Mouse (Mus musculus) G1E (cell line): ENCODE results near the gene Col6a2. TPM values are rescaled to one million over a fixed set of nuclear protein-coding genes. Genes with fewer than 3 reads are reported as not detected.

Experiments used
- ATAC-seq: 2 replicates; pipeline ENCODE4 v1.8.0; 2016; ENCODE audit warnings: mild to moderate bottlenecking; ENCODE audit not compliant: insufficient number of reproducible peaks, poor library complexity, low FRiP score, severe bottlenecking; ENCODE audit errors: extremely low read depth
- DNase-seq: peaks from one replicate; pipeline ENCODE4 v3.0.0; 2012; ENCODE audit warnings: low spot score
- H3K27me3 ChIP-seq: 2 replicates; pipeline ENCODE4 v1.6.1; 2012; ENCODE audit warnings: mild to moderate bottlenecking, low read length, inconsistent platforms; ENCODE audit not compliant: insufficient read depth
- H3K36me3 ChIP-seq: replicated peaks from 2 replicates; pipeline ENCODE3; 2012; ENCODE audit warnings: mild to moderate bottlenecking, inconsistent platforms
- H3K4me1 ChIP-seq: 2 replicates; pipeline ENCODE4 v1.6.1; 2012; ENCODE audit warnings: low read depth, low read length, inconsistent platforms, mixed read lengths; ENCODE audit not compliant: insufficient read depth
- H3K4me3 ChIP-seq: 2 replicates; pipeline ENCODE4 v1.5.1; 2012; ENCODE audit warnings: low read depth, mild to moderate bottlenecking, inconsistent platforms, low read length, moderate library complexity, mixed read lengths
- H3K9me3 ChIP-seq: replicated peaks from 2 replicates; pipeline ENCODE4 v1.6.1; 2012; ENCODE audit warnings: inconsistent platforms
- CTCF ChIP-seq: IDR thresholded peaks from 2 replicates; pipeline ENCODE4 v1.5.1; 2012; ENCODE audit warnings: low read depth, low read length, inconsistent platforms, mixed read lengths
- GATA1 ChIP-seq: IDR thresholded peaks from 2 replicates; pipeline ENCODE4 v1.6.1; 2012; ENCODE audit warnings: borderline replicate concordance, low read length, inconsistent platforms, mixed read lengths
- GATA2 ChIP-seq: IDR thresholded peaks from 2 replicates; pipeline ENCODE4 v1.6.1; 2012; ENCODE audit warnings: low read depth, low read length, inconsistent platforms, borderline replicate concordance
- POLR2AphosphoS5 ChIP-seq: IDR thresholded peaks from 2 replicates; pipeline ENCODE4 v1.6.1; 2012; ENCODE audit warnings: low read depth, low read length, inconsistent platforms; ENCODE audit not compliant: insufficient replicate concordance
- TAL1 ChIP-seq: conservative IDR thresholded peaks from 2 replicates; pipeline ENCODE4 v1.6.1; 2012; ENCODE audit warnings: low read depth, low read length, inconsistent platforms, mixed read lengths
- polyA plus RNA-seq: library from polyadenylated mRNA; stranded (reverse); fragments of >175 nt; gene quantifications from 2 replicates; pipeline ENCODE4 v1.2.3, GENCODE M21; 2012
- total RNA-seq, 2 experiments: library from RNA; stranded (forward) in 1 of 2; stranded (reverse) in 1 of 2; fragments of 200-1000 nt in 1 of 2; fragments of >200 nt in 1 of 2; fragmentation: Nextera tagmentation in 1 of 2; gene quantifications; 2 replicates each; pipeline ENCODE4 v1.2.3; 2014 to 2017

The Col6a2 gene
- total and polyA plus RNA-seq, 3 experiments, result 0.11 TPM; not detected in 2

DNA sequence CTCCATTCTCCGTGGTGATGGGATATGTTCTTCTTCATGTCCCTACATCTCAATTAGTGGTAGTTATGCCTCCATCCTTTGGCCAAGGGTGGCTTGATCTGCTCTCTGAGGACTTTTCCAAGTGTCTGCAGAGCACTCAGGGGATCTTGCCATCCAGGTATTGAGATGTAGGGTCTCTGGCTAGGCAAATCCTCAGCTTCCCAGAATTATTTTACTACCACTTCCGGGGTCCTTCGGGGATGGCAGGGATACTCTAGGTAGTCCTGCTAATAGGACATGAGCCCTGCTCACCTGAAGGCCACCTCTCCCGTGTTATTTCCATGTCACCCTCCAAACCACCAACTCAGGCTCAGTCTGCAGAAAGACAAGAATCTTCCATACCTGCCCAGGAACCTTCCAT, 13.2 kb upstream of the Col6a2 start:
- Histone ChIP-seq H3K27me3 (peaks cover 4% of the 10 kb centered on the region; the same call in 1 of the 2 replicates), H3K4me1 (no peaks in the 10 kb centered on the region), H3K4me3 (no peak overlapping the region), H3K9me3 (no peaks in the 10 kb centered on the region), H3K36me3 (no peaks in the 10 kb centered on the region)
- no peak for DNase-seq
- no peak for ATAC-seq
- TF ChIP-seq GATA2, result no peak
- no peak for TF ChIP-seq GATA1
- no peak for TF ChIP-seq CTCF
- no peak for TF ChIP-seq TAL1
- TF ChIP-seq POLR2AphosphoS5, result no peak

DNA sequence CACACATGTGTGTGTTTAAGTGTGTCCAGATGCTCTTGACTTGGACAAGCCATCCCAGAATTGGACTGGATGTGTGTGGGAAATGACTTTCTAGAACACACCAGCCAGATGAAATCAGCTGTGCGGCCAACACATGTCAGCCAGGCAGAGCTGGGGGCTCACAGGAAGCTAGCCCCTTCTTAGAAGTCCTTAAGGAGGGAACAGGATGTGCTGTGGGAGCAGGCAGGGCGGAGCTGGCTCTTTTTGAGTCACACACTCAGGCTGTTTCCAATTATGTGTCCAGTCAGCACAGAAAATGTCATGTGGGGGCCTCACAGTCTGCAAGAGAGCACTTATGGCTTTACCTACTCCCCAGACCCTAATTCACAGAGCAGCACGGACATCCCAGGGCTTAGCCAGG, 12.6 kb upstream of the Col6a2 start:
- ATAC-seq, result no peak
- TF ChIP-seq TAL1 (no peak), POLR2AphosphoS5 (no peak), CTCF (no peak), GATA2 (no peak), GATA1 (no peak)
- peaks cover 4% of the 10 kb centered on the region; the same call in 1 of the 2 replicates for H3K27me3 ChIP-seq
- H3K9me3 ChIP-seq, result no peaks in the 10 kb centered on the region
- no peak for DNase-seq
- no peaks in the 10 kb centered on the region for H3K36me3 ChIP-seq
- no peaks in the 10 kb centered on the region for H3K4me1 ChIP-seq
- no peak overlapping the region for H3K4me3 ChIP-seq

DNA sequence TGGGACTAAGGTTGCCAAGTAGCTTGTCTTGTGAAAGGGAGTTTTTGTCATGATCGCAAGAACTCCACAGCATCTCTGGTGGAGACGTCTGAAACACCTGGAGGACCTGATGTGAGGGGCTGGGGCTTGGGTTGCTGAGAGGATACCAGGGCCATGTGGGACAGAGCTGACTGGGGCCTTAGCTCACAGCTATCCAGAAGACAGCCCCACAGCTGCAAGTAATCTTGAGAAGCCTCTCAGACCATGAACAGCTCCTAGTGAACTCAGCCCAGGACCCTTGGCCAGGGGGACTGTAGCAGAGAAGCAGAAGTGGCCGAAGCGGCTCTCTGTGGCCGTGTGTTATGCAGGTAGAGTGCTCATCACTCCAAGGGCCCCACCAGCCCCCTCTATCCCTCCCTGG, 11.2 kb upstream of the Col6a2 start:
- no peak for ATAC-seq
- Histone ChIP-seq H3K4me3 (no peak overlapping the region), H3K27me3 (peaks cover 4% of the 10 kb centered on the region; the same call in 1 of the 2 replicates), H3K36me3 (no peaks in the 10 kb centered on the region), H3K4me1 (no peaks in the 10 kb centered on the region), H3K9me3 (no peaks in the 10 kb centered on the region)
- TF ChIP-seq GATA1, result no peak
- DNase-seq, result no peak

DNA sequence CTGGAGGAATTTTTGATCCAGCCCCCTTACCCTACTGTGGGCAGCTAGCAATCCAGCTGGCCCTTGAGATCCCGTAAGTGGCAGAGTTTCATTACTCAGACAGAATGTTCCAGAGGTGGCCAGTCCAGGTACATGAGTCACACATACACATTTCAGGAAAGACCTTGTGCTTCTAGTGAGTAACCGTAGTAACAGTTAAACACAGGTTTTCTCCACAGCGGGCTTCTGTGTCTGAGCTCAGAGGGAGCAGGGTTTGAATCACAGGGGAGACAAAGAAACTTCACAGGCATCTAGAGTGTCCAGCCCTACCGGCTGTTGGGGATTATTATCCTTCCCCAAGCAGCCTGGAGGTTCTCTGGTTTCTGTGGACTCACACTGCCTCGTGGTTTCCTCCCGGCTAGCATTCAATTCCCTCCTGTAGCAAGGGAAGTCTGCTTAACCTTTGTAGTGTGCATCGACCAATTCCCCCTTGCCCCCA, 10.7 kb upstream of the Col6a2 start:
- no peaks in the 10 kb centered on the region for H3K9me3 ChIP-seq
- ATAC-seq (no peak), DNase-seq (no peak)
- H3K36me3 ChIP-seq, result no peaks in the 10 kb centered on the region
- TF ChIP-seq CTCF (no peak), GATA2 (no peak), GATA1 (no peak), TAL1 (no peak), POLR2AphosphoS5 (no peak)
- no peaks in the 10 kb centered on the region for H3K4me1 ChIP-seq
- peaks cover 4% of the 10 kb centered on the region; the same call in 1 of the 2 replicates for H3K27me3 ChIP-seq
- H3K4me3 ChIP-seq, result no peak overlapping the region

DNA sequence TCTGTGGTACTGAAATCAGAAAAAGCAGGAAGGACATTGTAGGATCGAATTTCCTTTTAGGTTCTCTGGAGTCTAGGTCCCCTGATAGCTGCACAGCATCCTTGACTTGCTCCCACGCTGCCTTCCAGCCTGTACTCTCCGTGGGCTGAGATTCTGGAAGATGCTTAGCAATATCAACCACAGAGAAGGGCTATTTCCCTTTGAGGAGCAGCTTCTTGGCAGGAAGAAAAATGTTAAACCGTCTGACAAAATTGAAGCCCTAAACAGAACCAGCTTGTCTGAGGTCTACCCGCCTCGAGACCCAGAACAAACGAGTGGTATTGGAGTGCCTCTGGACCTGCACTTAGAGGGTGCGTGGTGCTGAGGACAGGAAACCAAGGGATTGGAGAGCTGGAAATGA, 9.2 kb upstream of the Col6a2 start:
- Histone ChIP-seq H3K36me3 (no peaks in the 10 kb centered on the region), H3K27me3 (peaks cover 4% of the 10 kb centered on the region; the same call in 1 of the 2 replicates), H3K4me1 (no peaks in the 10 kb centered on the region), H3K9me3 (no peaks in the 10 kb centered on the region), H3K4me3 (no peak overlapping the region)
- DNase-seq (no peak), ATAC-seq (no peak)
- TF ChIP-seq POLR2AphosphoS5, result no peak
- no peak for TF ChIP-seq GATA1
- TF ChIP-seq CTCF, result no peak
- no peak for TF ChIP-seq TAL1
- TF ChIP-seq GATA2, result no peak

DNA sequence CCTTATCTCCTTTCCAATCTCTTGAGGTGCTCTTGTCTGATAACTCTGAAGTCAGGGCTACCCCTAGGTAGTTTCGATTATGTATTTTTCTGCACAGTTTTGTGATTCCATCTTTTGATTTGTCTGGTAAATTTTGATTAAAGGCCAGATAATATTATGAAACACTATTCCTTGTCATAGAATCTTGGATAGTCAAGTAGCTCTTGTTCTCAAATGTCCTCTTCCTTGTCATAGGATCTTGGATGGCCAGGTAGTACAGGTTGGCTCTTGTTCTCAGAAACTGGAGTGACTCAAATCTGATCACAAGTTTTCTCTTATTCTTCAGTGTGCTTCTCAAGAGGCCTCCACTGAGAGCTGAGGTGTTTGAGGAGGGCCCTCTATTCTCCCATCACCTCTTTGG, 7.2 kb upstream of the Col6a2 start:
- Histone ChIP-seq H3K27me3 (no peaks in the 10 kb centered on the region), H3K4me3 (no peak overlapping the region), H3K36me3 (no peaks in the 10 kb centered on the region), H3K9me3 (no peaks in the 10 kb centered on the region), H3K4me1 (no peaks in the 10 kb centered on the region)
- TF ChIP-seq CTCF (no peak), GATA2 (no peak), TAL1 (no peak), GATA1 (no peak), POLR2AphosphoS5 (no peak)
- ATAC-seq, result no peak
- no peak for DNase-seq

DNA sequence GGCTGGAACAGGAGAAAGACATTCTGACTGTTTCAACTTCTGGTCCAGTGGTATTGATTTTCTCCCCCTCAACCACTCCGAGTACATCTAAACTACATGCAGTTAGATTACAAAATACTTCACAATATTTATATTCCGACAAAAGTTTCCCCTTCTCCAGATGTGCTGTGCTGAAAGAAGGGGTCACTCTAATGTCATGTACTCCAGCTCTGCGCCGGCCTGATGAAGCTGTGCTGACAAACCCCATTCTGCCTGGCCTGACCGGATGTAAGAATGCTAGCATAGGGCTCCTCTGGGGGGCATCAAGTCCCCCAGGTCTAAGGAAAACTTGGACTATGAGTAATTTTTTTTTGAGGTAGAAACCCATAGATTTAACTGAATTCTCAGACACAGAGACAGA, 4.3 kb upstream of the Col6a2 start:
- H3K4me3 ChIP-seq, result no peak overlapping the region
- no peaks in the 10 kb centered on the region for H3K27me3 ChIP-seq
- DNase-seq, result no peak
- TF ChIP-seq TAL1, result no peak
- no peak for TF ChIP-seq POLR2AphosphoS5
- no peak for TF ChIP-seq CTCF
- no peak for TF ChIP-seq GATA2
- no peak for TF ChIP-seq GATA1
- ATAC-seq, result no peak
- no peaks in the 10 kb centered on the region for H3K9me3 ChIP-seq
- H3K4me1 ChIP-seq, result no peaks in the 10 kb centered on the region
- H3K36me3 ChIP-seq, result no peaks in the 10 kb centered on the region
